Mouse (Mus musculus) mesoderm, embryonic 11.5 days (tissue): Measurements from ENCODE around the gene Zbtb5.
"Not testable (repeated sequence)": the region's sequence is repeated elsewhere in the genome, so short reads cannot be mapped to it uniquely, and the experiment has no call there.

Experiments
- DNase-seq: peaks from one replicate; pipeline ENCODE4 v3.0.0-alpha.2; 2012; ENCODE audit warnings: low read depth, low spot score

The Zbtb5 gene

GRCm38 (mm10) chr4:45011581-45012104 is 569 bp downstream of the Zbtb5 start:
- no peak for DNase-seq

- DNase-seq: no peak
These were observed 1.3 kb downstream of the Zbtb5 start for GRCm38 (mm10) chr4:45010806-45011415.

GRCm38 (mm10) chr4:45005452-45005851 is 6.8 kb downstream of the Zbtb5 start:
- no peak for DNase-seq

GRCm38 (mm10) chr4:45000001-45000400 is 12.2 kb downstream of the Zbtb5 start:
- DNase-seq: no peak

- DNase-seq: no peak
These were observed 14.1 kb downstream of the Zbtb5 start for GRCm38 (mm10) chr4:44998071-44998470.

GRCm38 (mm10) chr4:44994776-44995175 is 17.4 kb downstream of the Zbtb5 start:
- DNase-seq: no peak

GRCm38 (mm10) chr4:44993847-44994246 is 18.4 kb downstream of the Zbtb5 start:
- no peak for DNase-seq

- not testable (repeated sequence) for DNase-seq
These were observed 19.0 kb downstream of the Zbtb5 start for GRCm38 (mm10) chr4:44993179-44993578.

- not testable (repeated sequence) for DNase-seq
These were observed 19.9 kb downstream of the Zbtb5 start for GRCm38 (mm10) chr4:44992330-44992729.

- DNase-seq: no peak
These were observed 21.7 kb downstream of the Zbtb5 start for GRCm38 (mm10) chr4:44990560-44990959.

GRCm38 (mm10) chr4:44983131-44983740 is 29.0 kb downstream of the Zbtb5 start:
- DNase-seq: no peak

GRCm38 (mm10) chr4:44982440-44983130 is 29.6 kb downstream of the Zbtb5 start:
- no peak for DNase-seq

- no peak for DNase-seq
These were observed 30.3 kb downstream of the Zbtb5 start for GRCm38 (mm10) chr4:44981974-44982287.

- DNase-seq: peak; percentile 71
These were observed 30.8 kb downstream of the Zbtb5 start, which contains the start of gene Grhpr for GRCm38 (mm10) chr4:44981280-44981973. Gene Grhpr, plus strand, starts transcription at chr4:44981395.

GRCm38 (mm10) chr4:44979794-44980338 is 32.3 kb downstream of the Zbtb5 start:
- no peak for DNase-seq

- DNase-seq: no peak
These were observed 34.0 kb downstream of the Zbtb5 start for GRCm38 (mm10) chr4:44978175-44978574.

- no peak for DNase-seq
These were observed 35.1 kb downstream of the Zbtb5 start for GRCm38 (mm10) chr4:44976921-44977710.

GRCm38 (mm10) chr4:44976026-44976615 is 36.1 kb downstream of the Zbtb5 start:
- DNase-seq: no peak

- DNase-seq: no peak
These were observed 37.9 kb downstream of the Zbtb5 start for GRCm38 (mm10) chr4:44974331-44974730.

- no peak for DNase-seq
These were observed 38.3 kb downstream of the Zbtb5 start for GRCm38 (mm10) chr4:44973871-44974270.

- peak; percentile 92 for DNase-seq
These were observed 38.8 kb downstream of the Zbtb5 start for GRCm38 (mm10) chr4:44973450-44973849.
